Mouse (Mus musculus) stomach, embryonic 16.5 days (tissue): ENCODE data around the gene Fhod1. TPM values are rescaled to one million over a fixed set of nuclear protein-coding genes. Genes with fewer than 3 reads are reported as not detected.

ENCODE experiments used
- microRNA counts: library from miRNA; unstranded; fragments of <30 nt; microRNA quantifications from one replicate; lab custom pipeline; 2016
- microRNA-seq: library from miRNA; unstranded; fragments of <30 nt; microRNA quantifications from one replicate; pipeline ENCODE4, GENCODE M21; 2016
- polyA plus RNA-seq: library from polyadenylated mRNA; unstranded; fragments of >200 nt; fragmentation: Nextera tagmentation; extraction: Ambion mirVana; gene quantifications from 2 replicates; pipeline ENCODE4 v1.2.1, GENCODE M21; 2015

Fhod1 gene
- polyA plus RNA-seq, 1 experiment from 2014 or later = 2.2 TPM

MicroRNA genes within 50 kb of the gene (microRNA counts, 519-probe panel; counts per million panel counts)
- 2,476 counts per million, percentile 53 among the panel's probes with 10 or more counts for microRNA mmu-miR-328 (lab: Ali Mortazavi, UCI)

Small RNAs within 50 kb of the gene (microRNA-seq; reads per million reads assigned to microRNA genes)
- not detected for gene Gm27320
- gene Mir328 = 181 reads per million, percentile 61 among the genes with 10 or more reads in this experiment

Other genes starting within 250 kb of the Fhod1 start
- not detected in 2 replicates for gene Ces4a, start 216.2 kb downstream of the Fhod1 start, polyA plus RNA-seq
- 41.8 and 46.1 TPM in 2 replicates for gene Cbfb, start 177.3 kb downstream of the Fhod1 start, polyA plus RNA-seq
- 29.1 and 30.1 TPM in 2 replicates for gene D230025D16Rik, start 122.8 kb downstream of the Fhod1 start, polyA plus RNA-seq
- 21.4 and 21.6 TPM in 2 replicates for gene B3gnt9, start 92.8 kb downstream of the Fhod1 start, polyA plus RNA-seq
- gene Tradd, start 83.3 kb downstream of the Fhod1 start, polyA plus RNA-seq = 32.9 and 36.1 TPM in 2 replicates
- 3.4 and 4.7 TPM in 2 replicates for gene Fbxl8, start 83.3 kb downstream of the Fhod1 start, polyA plus RNA-seq
- gene Hsf4, start 78.2 kb downstream of the Fhod1 start, polyA plus RNA-seq = not detected in 2 replicates
- 1.3 and 2.3 TPM in 2 replicates for gene Nol3, start 71.8 kb downstream of the Fhod1 start, polyA plus RNA-seq
- gene 4931428F04Rik, start 58.1 kb downstream of the Fhod1 start, polyA plus RNA-seq = 8.0 and 9.2 TPM in 2 replicates
- 8.7 and 11.9 TPM in 2 replicates for gene Exoc3l, start 51.9 kb downstream of the Fhod1 start, polyA plus RNA-seq
- 72.0 and 74.0 TPM in 2 replicates for gene E2f4, start 50.3 kb downstream of the Fhod1 start, polyA plus RNA-seq
- gene Elmo3, start 42.4 kb downstream of the Fhod1 start, polyA plus RNA-seq = 18.9 and 19.4 TPM in 2 replicates
- 2.1 and 2.4 TPM in 2 replicates for gene Lrrc29, start 21.7 kb downstream of the Fhod1 start, polyA plus RNA-seq
- gene Tmem208, start 21.6 kb downstream of the Fhod1 start, polyA plus RNA-seq = 124 and 131 TPM in 2 replicates
- gene Slc9a5, start 890 bp upstream of the Fhod1 start, polyA plus RNA-seq = 1.5 and 1.7 TPM in 2 replicates
- gene Plekhg4, start 25.3 kb upstream of the Fhod1 start, polyA plus RNA-seq = 0.11 and 0.22 TPM in 2 replicates
- gene Kctd19, start 65.5 kb upstream of the Fhod1 start, polyA plus RNA-seq = not detected in 2 replicates
- gene Lrrc36, start 65.6 kb upstream of the Fhod1 start, polyA plus RNA-seq = 0.17 and 0.47 TPM in 2 replicates
- 70.3 and 79.3 TPM in 2 replicates for gene Tppp3, start 123.6 kb upstream of the Fhod1 start, polyA plus RNA-seq
- 33.8 and 34.6 TPM in 2 replicates for gene Zdhhc1, start 148.9 kb upstream of the Fhod1 start, polyA plus RNA-seq
- 2.5 and 2.8 TPM in 2 replicates for gene Hsd11b2, start 170.8 kb upstream of the Fhod1 start, polyA plus RNA-seq
- 83.5 and 90.6 TPM in 2 replicates for gene Atp6v0d1, start 218.1 kb upstream of the Fhod1 start, polyA plus RNA-seq